Mouse (Mus musculus) megakaryocyte, adult 5-6 weeks (primary cell): ENCODE measurements around the gene Sorl1. TPM values are rescaled to one million over a fixed set of nuclear protein-coding genes. Genes with fewer than 3 reads are reported as not detected.

Experiments
- ATAC-seq: 2 replicates; pipeline ENCODE4 v1.8.0; 2016; ENCODE audit warnings: mild to moderate bottlenecking, inconsistent platforms; ENCODE audit not compliant: poor library complexity, severe bottlenecking
- total RNA-seq, 2 experiments: library from RNA; stranded (forward) in 1 of 2; stranded (reverse) in 1 of 2; fragments of 153-499, 151-499 nt in 1 of 2; fragments of 221-1000, 200-1000 nt in 1 of 2; gene quantifications; 2 replicates each; pipeline versions ENCODE4 v1.2.3 to v1.2.4; 2015 to 2017

Sorl1 gene
- total RNA-seq, 2 experiments from 2014 or later: 108 to 123 TPM

DNA sequence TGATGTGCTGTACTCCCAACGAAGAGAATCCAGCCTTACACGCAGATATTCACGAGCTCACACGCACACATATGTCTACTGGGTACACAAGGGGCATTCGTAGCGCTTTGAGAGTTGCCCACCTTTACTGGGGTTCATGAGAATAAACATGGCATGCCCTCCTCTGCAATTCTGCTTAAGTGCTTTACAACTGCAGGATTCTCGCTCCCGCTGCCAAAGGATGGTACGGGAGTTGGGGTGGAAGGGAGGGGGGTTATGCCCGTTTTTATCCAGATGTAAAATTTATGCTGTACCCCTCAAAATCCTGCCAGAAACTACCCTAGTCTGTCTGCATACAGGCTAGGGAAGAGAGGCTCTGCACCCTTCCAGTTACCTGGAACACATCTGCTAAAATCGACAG lies 893 bp downstream of the Sorl1 start:
- ATAC-seq: no peak

DNA sequence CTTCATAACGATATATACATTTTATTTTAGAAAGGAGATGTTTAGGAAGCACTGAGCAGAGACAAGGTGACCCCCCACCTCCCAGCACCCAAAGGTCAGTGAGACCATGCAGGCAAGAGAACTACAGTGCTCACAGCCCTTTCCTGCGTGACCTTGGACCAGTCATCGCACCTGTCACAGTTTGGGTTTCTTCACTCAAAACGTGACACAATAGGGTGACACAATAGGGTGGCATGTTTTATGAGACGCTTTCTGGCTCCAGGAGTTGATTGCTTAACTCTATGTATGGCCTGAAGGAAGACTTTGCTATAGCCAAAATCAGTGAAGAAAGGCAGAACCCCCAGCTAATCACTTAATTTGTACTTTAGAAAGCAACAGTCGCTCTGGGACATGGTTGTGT lies 1.7 kb downstream of the Sorl1 start:
- ATAC-seq: peak; percentile 66

DNA sequence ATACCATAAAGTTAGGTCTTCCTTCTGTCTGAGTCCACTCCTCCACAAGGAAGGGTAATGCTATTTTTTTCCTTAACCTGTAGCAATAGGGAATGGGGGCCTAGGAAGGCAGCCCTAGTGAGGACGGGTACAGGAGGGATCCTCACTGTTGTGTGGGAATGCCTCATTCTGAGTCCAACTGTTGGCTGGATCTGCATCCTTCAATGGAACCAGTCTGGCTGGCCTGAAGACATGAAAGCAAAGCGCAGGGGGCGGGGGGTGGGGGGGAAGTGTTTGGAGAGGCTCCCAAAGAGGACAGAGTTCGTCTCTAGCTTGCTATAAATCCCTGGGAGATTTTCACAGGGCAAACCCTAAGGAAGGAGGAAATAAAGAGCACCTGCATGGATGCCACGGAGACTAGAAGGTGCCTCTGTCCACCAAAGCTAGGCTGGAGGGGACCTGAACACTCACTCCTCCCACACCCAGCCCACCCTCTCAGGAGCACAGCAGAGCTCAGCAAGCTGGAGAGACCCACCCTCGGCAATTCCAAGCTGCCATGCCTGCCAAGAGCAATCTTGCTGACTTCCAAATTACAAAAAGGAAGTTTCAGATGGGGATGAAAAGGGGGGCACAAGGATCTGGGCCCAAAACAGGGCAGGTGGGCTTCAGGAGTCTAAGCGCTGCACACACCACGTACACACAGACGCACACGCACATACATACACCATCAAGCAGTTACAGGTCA lies 2.3 kb downstream of the Sorl1 start:
- ATAC-seq: no peak

DNA sequence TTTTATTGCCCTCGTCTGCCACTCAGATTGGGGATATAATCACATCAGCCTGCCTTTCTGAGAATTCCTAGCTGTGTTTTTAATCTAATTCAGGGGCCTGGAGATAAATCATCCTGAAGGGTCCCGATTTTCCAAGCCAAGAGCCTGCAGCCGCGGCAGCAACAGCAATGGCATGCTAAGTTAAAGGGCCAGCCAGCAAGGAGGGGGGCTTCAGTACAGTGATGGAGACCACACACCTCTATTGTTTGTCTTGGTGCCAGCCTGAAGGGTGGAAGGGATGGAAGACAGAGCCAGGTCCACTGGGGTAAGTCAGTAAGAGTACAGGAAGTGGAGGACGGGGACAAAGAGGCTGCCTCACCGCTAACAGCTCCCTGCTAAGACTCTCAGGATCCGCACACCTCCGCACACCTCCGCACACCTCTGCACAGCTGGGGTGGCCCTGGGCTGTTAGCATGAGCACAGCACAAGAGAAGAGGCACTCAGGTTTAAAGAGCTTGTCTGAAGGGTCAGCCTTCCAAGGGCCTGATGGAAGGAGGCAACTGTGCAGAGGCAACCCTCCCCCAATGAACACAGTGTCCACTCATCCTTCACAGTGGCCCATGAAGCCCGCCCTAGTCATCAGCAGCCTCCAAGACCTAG lies 7.6 kb downstream of the Sorl1 start:
- no peak for ATAC-seq

DNA sequence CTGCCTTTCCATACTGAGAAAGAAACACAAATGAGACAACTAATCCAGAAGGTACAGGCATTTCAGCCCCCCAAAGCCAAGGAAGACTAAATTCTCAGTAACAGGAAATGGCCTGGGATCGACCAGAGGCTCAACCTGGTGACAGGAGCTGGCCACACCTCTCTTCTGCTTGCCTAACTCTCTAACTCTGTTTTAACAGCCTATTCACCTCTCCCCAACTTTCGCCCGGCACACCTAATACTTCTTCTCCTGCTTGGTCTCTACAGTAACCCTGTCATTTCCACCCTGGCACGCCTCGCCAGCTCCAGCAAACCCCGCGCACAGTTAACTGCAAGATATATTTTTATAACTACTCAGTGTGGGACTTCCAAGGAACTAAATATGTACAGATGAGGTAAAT lies 9.0 kb downstream of the Sorl1 start:
- no peak for ATAC-seq

DNA sequence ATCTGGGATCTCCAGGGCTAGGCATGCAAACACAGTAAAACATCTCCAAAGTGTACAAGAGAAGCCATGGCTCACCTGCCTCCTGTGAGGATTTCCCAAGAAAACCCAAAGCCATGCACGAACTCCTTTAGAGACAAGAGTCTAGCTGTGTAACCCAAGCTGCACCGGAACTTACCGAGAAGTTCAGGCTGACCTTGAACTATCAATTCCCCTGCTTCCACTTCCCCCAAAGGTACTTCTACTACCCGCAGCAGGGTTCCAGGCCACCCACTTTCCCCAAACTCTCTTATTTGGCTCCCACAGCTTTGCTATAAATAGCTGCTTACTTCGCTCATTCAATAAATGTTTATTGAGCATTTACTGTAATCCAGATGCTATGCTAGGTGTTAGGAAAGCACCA lies 10.8 kb downstream of the Sorl1 start:
- ATAC-seq: no peak

DNA sequence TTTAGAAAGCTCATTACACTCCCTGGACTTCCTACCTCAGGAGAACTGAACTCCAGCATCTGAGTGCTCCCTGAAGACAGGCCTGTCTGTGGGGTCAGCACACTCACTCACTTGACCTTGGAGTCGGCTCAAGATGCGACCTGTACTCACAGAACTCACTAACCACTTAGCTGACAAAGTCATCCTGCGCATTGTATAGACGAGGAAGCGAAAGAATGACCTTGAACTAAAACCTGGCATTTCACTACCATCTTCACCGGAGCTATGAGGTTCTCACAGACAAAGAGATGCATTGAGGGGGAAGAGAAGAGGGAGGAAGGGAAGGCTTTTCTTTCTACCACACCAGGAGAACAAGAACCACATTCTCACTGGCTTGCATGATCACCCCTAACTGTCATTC lies 11.4 kb downstream of the Sorl1 start:
- no peak for ATAC-seq

DNA sequence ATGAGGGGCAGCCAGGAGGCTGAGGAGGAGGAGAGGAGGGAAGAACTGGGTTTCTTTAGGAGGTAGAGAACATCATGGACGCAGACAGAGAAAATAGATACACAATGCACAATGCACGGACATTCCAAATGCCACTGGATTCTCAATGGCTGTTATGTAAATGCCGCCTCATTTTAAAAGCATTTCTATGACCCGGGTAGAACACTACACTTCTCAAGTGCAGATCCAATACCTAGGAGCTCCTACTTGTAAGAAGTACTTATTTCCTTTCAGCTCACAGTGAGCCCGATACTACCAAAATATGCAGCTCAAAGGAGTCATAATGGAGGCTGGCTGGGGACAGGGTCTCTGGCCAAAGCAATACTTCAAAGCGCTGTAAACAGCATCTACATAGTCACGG lies 12.8 kb downstream of the Sorl1 start:
- no peak for ATAC-seq

DNA sequence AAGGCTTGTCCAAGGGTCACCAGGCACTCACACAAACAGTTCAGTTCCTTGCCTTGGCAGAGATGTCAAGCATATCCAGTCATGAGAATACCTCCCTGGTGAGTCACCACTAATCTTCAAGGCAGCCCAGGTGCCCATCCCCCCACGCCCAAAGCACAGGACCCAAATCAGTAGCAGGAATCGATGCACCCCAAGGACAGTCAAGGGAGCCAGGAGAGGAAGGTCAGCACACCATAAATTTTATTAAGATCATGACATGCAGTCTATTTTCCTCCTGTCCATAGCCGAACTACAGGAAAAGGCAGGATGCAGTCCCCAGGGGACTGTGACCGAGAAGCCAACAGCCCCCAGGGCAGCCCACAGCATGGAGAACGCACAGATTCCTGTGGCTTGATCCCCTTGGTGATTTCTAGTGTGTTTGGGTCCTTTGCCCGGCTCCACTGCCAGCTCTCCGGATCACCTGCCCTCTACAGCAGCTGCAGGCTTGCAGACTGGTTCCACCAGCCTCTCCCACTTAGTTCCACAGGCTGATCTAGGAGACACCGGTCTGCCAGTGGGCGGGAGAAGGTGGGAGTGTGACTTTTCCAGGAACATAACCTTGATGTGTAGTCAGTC lies 14.2 kb downstream of the Sorl1 start:
- ATAC-seq: no peak

DNA sequence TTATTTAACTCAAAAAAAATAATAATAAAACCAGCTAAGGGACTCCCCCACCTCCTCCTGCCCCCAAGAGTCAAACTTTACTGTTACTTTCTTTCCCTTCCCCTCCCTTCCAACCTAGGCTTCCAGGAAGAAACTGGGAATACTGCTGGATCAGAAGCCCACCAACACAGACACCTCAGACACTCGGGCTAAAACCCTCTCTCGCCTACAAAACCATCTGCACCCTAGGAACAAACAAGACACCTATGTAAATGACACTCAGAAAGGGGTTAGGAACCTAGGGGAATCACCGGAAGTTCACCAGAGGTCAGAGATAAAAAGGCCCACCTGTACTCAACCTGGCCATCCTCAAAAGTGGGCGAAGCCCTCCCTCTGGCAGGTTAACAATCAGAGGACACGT lies 15.0 kb downstream of the Sorl1 start:
- ATAC-seq: no peak

DNA sequence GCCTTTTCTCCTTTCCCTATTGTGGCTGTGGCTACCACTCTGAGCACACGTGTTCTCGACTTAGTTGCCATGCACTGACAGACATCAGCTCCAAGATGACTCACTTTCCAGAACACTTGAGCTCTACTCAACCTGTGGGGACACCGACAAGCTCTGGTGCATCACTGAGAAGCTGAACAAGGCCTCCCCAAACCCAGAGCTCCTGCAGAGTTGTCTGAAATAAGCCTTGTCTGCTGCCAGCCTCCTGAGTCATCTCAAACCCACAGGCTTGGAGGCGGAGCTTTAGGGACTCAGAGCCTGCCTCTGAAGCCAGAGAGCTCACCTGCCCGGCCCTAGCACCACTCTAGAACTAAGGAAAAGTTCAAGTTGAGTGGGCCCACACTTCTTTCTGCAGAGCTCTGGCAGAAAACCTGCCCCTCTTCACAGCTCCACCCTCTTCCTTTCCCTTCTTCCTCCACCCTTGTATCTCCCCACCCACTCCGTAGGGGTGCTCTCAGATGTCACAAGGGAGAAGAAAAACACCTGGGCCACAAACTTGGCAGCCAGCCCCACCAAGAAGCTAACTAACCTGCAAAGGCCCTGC lies 15.6 kb downstream of the Sorl1 start:
- peak; percentile 85 for ATAC-seq

DNA sequence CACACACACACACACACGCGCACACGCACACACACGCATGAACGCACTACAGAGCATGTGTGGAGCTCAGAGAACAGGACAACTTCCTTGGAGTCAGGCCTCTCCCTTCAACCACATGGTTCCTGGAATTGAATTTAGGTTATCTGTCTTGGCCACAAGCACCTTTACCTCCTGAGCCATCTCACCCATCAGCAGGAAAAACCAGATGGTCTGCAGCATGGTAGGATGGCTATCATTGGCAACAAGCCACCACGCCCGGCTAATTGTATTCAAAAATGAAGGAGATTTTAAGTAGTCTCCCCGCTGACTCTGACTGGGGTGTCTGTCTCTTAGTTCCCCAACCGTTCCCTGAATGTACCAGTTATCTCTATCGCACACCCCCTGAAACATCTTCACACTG lies 17.0 kb downstream of the Sorl1 start:
- no peak for ATAC-seq

DNA sequence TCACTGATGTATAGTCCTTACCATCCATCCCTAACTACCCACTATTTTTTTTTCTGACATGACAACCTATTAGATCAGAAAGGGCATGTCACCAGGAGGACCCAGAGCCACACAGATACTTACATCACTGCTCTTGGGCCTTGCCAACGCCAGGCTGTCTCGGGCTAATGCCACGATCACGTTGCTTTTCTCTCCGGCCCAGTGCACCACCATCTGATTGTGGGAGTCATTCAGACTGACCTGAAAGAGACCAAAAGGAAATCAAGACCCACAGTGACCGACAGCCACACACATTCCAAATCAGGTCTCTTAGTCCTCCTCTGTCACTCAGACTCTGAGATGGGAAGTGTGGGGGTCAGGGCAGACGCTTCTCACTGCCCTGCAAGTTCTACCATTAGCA lies 17.8 kb downstream of the Sorl1 start:
- ATAC-seq: no peak

DNA sequence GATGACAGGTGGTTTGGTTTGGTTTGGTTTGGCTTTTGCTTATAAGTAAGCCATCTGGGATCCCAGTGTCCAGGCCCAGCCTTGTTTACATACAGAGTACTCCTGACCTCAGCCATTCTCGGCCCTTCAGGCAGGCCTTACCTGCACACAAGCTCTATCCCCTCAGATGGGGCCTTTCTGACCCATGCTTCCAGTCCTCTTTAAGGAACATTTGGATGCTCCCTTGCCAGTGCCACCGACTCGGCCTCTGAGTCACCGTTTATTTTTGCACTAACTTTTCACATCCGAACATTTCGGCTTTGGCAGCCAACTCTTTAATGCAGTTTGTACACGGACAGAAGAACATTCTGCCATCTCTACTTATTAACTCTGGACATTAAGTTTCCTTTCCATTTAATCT lies 20.6 kb downstream of the Sorl1 start:
- no peak for ATAC-seq

DNA sequence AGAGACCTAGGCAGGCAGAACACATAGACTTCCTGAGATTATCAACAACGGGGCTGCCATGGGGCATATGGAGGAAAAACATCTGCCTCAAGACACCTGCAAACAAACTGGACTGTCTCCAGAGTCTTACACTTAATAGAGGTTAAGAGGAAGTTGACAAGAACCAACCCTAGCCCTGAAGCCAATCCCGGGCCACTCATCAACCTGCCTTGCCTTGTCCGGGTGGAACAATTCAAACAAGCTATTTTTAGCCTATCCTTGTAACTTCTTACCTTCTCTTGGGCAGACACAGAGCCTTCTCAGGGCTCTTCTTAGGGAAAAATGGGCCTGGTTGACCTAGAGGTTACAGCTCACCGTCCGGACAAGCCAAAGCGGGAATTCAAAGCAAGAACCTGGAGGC lies 22.1 kb downstream of the Sorl1 start:
- ATAC-seq: no peak

DNA sequence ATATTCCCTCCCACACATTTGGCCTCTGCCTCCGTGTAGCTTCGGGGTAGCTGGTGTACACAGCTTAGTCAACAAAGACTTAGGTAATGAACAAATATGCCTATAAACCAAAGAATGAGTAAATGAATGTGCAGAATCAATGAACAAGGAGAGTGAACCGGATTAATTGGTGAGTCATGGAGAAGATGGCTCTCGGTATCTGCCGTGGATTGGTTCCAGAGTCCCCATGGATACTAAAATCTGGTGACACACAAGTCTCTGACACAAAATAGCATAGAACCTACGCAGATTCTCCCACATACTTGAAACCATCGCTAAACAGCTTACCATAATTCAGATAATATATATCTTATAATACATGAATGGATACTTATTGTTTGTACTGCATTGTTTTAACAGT lies 22.8 kb downstream of the Sorl1 start:
- ATAC-seq: no peak

DNA sequence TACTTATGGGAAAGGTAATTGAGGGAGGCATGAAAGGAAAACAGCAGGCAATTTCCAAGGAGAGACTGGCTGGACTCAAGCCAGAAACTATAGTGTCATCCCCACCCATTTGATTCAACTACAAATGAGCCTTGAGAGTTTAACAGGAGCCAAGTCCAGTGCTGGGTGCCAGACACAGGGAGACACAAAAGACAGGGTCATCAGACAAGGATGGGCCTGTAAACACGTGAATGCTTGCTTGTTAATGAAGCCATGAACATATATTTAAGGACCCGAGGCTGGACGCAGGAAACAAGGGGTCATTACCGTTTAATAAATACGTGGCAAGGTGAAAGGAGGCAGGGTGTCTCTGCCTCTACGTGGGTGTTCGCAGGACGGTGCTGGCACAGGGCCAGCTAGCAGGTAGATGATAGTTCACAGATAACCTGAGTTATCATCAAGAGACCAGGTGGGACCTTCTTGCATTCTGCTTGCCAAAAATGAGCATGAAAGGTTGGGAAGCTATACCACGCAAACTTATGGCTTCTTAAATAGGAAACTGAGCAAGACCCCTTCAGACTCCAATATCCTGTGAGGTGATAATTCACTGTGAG lies 23.4 kb downstream of the Sorl1 start:
- ATAC-seq: no peak

DNA sequence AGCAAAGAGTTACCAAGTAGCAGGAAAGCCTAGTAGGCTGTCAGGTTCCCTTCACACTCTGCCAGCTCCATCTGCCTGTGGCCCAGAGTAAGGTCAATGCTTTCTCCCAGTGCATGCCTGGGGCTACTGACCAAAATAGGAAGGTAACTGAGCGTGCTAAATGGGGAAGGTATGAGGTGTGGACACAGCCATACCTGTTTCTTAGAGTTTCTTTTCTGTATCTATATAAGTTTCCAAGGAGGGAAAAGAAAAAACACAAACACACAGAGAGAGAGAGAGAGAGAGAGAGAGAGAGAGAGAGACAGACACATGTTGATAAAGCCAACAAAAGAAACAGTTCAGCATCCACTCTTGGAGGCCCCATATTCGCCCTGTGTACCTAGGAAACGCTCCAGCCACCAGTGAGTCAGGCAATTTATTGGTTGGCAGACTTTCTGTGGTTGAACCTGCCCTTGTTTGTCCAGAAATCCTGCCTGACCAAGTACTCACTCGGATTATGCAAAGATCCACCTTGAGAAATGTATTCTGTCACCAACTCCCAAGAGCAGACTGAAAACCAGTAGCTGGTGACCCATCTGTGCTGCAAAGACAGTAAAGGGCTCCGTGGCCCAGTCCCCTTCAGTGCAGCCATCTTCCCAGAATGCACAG lies 25.5 kb downstream of the Sorl1 start:
- no peak for ATAC-seq

DNA sequence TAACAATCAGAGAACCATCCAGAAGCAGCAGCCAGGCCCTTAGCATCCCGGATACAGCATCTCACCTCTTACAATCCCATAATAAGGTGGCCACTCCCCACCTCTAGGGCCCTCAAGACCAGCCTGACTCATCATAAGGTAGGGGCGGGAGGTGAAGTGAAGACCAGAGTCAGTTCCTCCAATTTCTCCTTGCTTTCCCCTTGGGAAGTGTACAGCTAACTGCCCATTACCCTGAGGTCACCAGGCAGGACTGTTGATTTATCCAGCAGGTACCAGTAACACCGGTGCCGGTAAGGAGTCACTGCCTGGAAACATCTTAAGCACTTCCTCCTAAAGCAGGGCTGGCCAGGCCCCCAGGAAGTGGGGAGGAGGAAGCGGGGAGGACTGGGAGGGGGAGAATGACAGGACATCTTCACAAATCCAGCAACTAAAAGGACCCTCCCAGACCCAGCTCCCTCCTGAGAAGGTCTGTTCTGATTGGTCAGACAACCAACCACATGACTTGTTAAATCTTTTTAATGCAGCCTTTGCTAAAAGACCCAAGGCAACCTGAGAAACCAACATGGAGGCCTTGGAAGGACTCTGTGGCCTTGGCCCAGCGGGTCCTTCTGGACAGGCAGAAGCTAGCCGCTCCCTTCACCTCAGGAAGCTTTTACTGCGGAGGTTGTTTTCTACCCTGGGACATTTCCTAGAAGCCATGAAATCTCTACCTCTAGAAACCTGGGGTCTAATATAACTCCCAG lies 26.2 kb downstream of the Sorl1 start:
- peak; percentile 55 for ATAC-seq

DNA sequence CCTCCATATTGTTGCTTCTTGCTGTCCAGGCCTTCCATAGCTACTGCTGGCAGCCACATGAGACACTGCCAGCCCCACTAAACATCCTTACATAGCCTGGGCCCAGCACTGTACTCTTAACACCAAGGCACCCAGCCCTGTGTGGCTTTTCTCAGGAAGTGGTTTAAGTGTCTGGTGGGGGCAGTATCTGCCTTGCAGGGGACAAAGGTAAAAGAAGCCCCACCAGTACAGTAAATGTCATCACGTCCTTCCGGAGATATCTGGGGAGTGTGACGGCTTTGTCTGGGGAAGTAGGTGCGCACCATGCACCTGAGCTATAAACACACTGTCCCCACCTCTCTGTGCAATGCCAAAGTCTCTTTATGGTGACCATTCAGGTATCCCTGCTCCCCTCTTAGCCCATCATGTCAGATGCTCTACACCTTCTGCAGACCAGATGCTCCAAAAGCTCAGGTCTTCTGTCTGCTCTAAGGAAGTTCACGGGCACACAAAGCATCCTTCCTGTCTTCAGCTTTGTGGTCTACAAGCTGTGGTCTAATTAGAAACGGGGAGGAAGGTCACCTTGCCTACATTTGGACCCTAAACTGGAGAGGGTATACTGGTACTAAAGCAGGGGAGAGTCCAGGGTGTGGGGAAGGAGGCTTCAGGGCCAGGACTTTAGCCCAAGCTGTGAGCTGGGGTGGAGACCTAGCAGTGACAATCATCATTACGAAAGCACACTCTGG lies 26.9 kb downstream of the Sorl1 start:
- peak; percentile 36 for ATAC-seq
